In the genomic region with DNA sequence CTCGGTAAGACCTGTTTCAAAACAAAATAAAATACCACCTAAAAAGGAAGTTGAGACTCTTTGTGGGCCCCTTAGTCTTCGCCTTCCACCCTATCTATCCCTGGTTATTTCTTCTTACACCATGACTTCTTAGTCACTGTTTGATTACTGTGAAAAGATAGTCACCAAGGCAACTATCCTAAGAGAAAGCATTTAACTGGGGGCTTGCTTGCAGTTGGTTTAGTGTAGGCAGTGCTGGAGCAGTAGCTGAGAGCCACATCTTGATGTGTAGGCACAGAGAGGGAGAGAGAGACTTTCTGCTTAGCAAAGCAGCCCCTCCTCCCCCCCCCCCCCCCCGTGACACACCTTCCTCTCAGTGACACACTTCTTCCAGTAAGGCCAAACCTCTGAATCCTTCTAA, we compare ENCODE assay signal across 22 mouse cellular contexts. TPM values are rescaled to one million over a fixed set of nuclear protein-coding genes. Genes with fewer than 3 reads are reported as not detected.
DNase-seq lines count a peak whose midpoint lies in the region; ATAC-seq and TF ChIP-seq lines count a peak whose summit lies in the region.
"Had no signal": no experiment of that assay in that cellular context is flagged by ENCODE, and none has a peak within 500 bp of the region (broad histone marks: within the 10 kb centered on the region; RNA-seq: fewer than 3 reads in every experiment).

No protein-coding gene starts in this region.

- peaks cover 66% of the 10 kb centered on the region for H3K4me1 ChIP-seq in G1E (ENCODE audit: insufficient read depth, low read depth, low read length)
- H3K4me1 ChIP-seq in forebrain, embryonic 10.5 days: peaks cover 7% of the 10 kb centered on the region; the same call in 1 of the 2 replicates
- H3K4me1 ChIP-seq: forebrain, embryonic 12.5 days; midbrain, embryonic 13.5 days had no signal

- no peak overlapping the region for H3K4me3 ChIP-seq in G1E (ENCODE audit: low read depth, low read length)
- no peak overlapping the region for H3K4me3 ChIP-seq in forebrain, embryonic 10.5 days
- H3K4me3 ChIP-seq: embryonic facial prominence, embryonic 15.5 days; forebrain, embryonic 12.5 days; heart, embryonic 15.5 days; kidney, embryonic 15.5 days; layer of hippocampus, adult 2 months; limb, embryonic 12.5 days; midbrain, embryonic 13.5 days had no signal

- no peak overlapping the region for H3K27ac ChIP-seq in forebrain, embryonic 10.5 days
- H3K27ac ChIP-seq: embryonic facial prominence, embryonic 15.5 days; forebrain, embryonic 12.5 days; heart, embryonic 15.5 days; kidney, embryonic 15.5 days; layer of hippocampus, adult 2 months; limb, embryonic 12.5 days; midbrain, embryonic 13.5 days had no signal

- peak; percentile 79 for ATAC-seq in G1E (ENCODE audit: extremely low read depth, insufficient number of reproducible peaks, low FRiP score, poor library complexity, severe bottlenecking)
- ATAC-seq in granulocyte monocyte progenitor cell, adult 5-6 weeks (replicated peaks; ENCODE audit: poor library complexity, severe bottlenecking): peak; percentile 64
- ATAC-seq in megakaryocyte-erythroid progenitor cell, adult 5-6 weeks (replicated peaks; ENCODE audit: low FRiP score, low TSS enrichment, poor library complexity, severe bottlenecking): 0 out of 2 replicates have a peak, but pooled peaks have one; percentile 23
- ATAC-seq: CD4-positive, CD25-positive, alpha-beta regulatory T cell, adult 4 months; midbrain, embryonic 13.5 days had no signal

- DNase-seq in 416B (ENCODE audit: low read depth): peak; percentile 59
- peak; percentile 71 for DNase-seq in G1E (ENCODE audit: low spot score)
- DNase-seq in thymus, postnatal 0 days (ENCODE audit: low spot score): no peak
- DNase-seq in forebrain, embryonic 10.5 days (ENCODE audit: extremely low spot score, low spot score): no peak
- no peak for DNase-seq in heart, adult 11 months
- DNase-seq: adrenal gland, adult 8-10 months; cerebellum, postnatal 10 days; embryo, embryonic 11 days; lung, adult 18-20 months; lung, postnatal 36 days; retina, postnatal 1 day; right cerebral cortex, postnatal 4 days had no signal

- no peaks in the 10 kb centered on the region for H3K9me3 ChIP-seq in G1E (replicated peaks)
- H3K9me3 ChIP-seq in forebrain, embryonic 10.5 days: no peaks in the 10 kb centered on the region
- H3K9me3 ChIP-seq: embryonic facial prominence, embryonic 15.5 days; forebrain, embryonic 12.5 days; heart, embryonic 15.5 days; kidney, embryonic 15.5 days; limb, embryonic 12.5 days; midbrain, embryonic 13.5 days had no signal

- no peaks in the 10 kb centered on the region for H3K36me3 ChIP-seq in G1E (replicated peaks)
- no peaks in the 10 kb centered on the region for H3K36me3 ChIP-seq in forebrain, embryonic 10.5 days (replicated peaks)
- H3K36me3 ChIP-seq: embryonic facial prominence, embryonic 15.5 days; forebrain, embryonic 12.5 days; heart, embryonic 15.5 days; kidney, embryonic 15.5 days; limb, embryonic 12.5 days; midbrain, embryonic 13.5 days had no signal

- H3K27me3 ChIP-seq in G1E (ENCODE audit: insufficient read depth, low read length): peaks cover 8% of the 10 kb centered on the region
- H3K27me3 ChIP-seq in forebrain, embryonic 10.5 days (ENCODE audit: poor library complexity, severe bottlenecking): peaks cover 1% of the 10 kb centered on the region; the same call in 1 of the 2 replicates
- H3K27me3 ChIP-seq: embryonic facial prominence, embryonic 15.5 days; forebrain, embryonic 12.5 days; heart, embryonic 15.5 days; kidney, embryonic 15.5 days; limb, embryonic 12.5 days; midbrain, embryonic 13.5 days had no signal

- no peak for TF ChIP-seq CTCF in G1E (IDR thresholded peaks at IDR 0.05; ENCODE audit: low read depth, low read length)

- 77% methylated on average over 3 of the region's 3 CpGs for WGBS in forebrain, embryonic 10.5 days

RNA-seq across cellular contexts. Expression of a gene that starts 29.8 kb away (rescaled TPM):
- total RNA-seq in G1E (2014; fragmentation: Nextera tagmentation): 12.4 and 12.6 TPM in 2 replicates
- total RNA-seq in G1E (2017): 16.7 and 17.8 TPM in 2 replicates
- 10.1 and 12.5 TPM in 2 replicates for polyA plus RNA-seq in G1E (2012)
- total RNA-seq in granulocyte monocyte progenitor cell, adult 5-6 weeks (2014; fragmentation: Nextera tagmentation): 19.6 and 20.5 TPM in 2 replicates
- 13.3 and 15.6 TPM in 2 replicates for total RNA-seq in granulocyte monocyte progenitor cell, adult 5-6 weeks (2017)
- 2.4 and 3.9 TPM in 2 replicates for total RNA-seq in megakaryocyte-erythroid progenitor cell, adult 5-6 weeks (2014; fragmentation: Nextera tagmentation)
- total RNA-seq in megakaryocyte-erythroid progenitor cell, adult 5-6 weeks (2017): 0.38 and 0.42 TPM in 2 replicates
- 3.3 and 4.7 TPM in 2 replicates for polyA plus RNA-seq in thymus, postnatal 0 days (2015; fragmentation: Nextera tagmentation; extraction: Ambion mirVana)
- 1.5 and 2.4 TPM in 2 replicates for polyA plus RNA-seq in forebrain, embryonic 10.5 days (2016; fragmentation: Nextera tagmentation; extraction: Ambion mirVana)

Comparison
In these comparisons a context has a peak if more than half of its experiments do, and no peak if none do; other contexts are left out.
1. DNase-seq: peak in 416B (single experiment) and G1E (single experiment); none in thymus, postnatal 0 days (single experiment), forebrain, embryonic 10.5 days (single experiment) and heart, adult 11 months (single experiment).
2. ATAC-seq: peak in every context shown above with its lines; median percentile 79 in G1E; 64 in granulocyte monocyte progenitor cell, adult 5-6 weeks; 23 in megakaryocyte-erythroid progenitor cell, adult 5-6 weeks.